Mouse (Mus musculus) erythroid progenitor cell, adult 5-6 weeks (primary cell): ENCODE measurements around the gene Cnst. TPM values are rescaled to one million over a fixed set of nuclear protein-coding genes. Genes with fewer than 3 reads are reported as not detected.
"Not testable (repeated sequence)": the region's sequence is repeated elsewhere in the genome, so short reads cannot be mapped to it uniquely, and the experiment has no call there.

Source experiments
- ATAC-seq: replicated peaks from 2 replicates; pipeline ENCODE4 v1.8.0; 2016; ENCODE audit warnings: moderate number of reproducible peaks, mild to moderate bottlenecking, moderate TSS enrichment, inconsistent platforms; ENCODE audit not compliant: poor library complexity, low FRiP score, severe bottlenecking
- total RNA-seq, 2 experiments: library from RNA; stranded (forward) in 1 of 2; stranded (reverse) in 1 of 2; fragments of 150-400 nt in 1 of 2; fragments of 186-747, 209-891 nt in 1 of 2; gene quantifications; 2 replicates each; pipeline versions ENCODE4 v1.2.3 to v1.2.4; 2015 to 2017; ENCODE audit warnings: low replicate concordance in 2 of 2

The Cnst gene
- total RNA-seq, 2 experiments from 2014 or later: 37.3 to 37.8 TPM

DNA sequence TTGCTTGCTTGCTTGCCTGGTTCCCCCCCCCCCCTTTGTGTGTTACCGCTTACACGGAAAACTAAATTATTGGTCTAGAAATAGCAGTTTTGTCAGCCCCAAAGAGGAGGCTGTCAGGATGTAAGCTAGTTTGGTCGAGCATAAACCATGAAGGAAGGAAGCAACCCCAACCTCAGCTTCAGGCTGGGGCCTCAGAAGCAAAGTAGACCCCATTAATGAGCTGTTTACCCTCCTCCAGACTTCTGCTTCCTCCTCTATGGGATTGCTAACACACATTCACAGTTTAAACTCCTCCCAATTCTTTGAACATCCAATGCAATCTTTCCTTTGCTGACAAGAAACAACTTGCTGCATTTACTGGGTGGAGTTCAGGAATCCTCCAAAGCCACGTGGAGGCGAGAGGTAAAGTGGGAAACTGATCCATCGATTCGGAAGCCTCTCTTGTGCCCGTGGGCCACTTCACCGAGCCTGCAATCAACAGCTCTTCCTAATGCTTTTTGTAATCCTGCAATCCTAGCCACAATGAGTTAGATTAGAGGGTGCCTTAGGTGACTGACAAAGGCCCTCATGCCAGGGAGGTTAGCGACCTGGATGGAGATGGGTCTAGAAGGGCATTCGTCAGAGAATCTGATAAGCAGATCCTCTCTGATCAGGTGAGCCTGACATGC lies 86.7 kb downstream of the Cnst start:
- ATAC-seq: no peak

DNA sequence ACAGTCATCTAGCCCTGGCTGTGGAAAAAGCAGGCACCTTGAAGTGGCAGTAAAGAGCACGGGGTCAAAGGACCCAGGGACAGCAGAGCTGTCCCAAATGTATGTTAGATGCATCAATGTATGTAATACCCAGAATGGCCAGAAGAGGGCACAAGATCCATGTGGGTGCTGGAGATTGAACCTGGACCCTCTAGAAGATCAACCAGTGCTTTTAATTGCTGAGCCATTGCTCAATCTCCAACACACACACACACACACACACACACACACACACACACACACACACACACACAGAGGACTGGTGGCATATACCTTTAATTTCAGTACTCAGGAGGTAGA lies 87.2 kb downstream of the Cnst start:
- ATAC-seq: peak; percentile 73

DNA sequence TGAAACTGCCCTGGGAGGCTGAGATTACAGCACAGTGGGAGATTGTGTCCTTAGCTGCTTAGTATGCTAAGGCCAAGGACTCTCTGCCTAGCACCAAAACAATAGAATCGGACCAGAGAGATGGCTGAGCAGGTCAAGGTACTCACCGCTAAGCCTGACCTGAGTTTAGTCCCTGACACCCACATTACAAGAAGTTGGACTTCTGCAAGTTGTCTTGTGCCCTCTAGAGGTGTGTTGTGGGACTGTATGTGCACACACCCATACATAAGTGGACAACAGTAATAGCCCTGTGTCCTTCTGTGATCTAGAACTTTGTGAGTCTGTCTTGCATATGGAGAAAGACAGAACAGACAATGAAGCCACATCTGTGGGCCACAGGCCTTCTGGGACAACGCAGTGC lies 88.0 kb downstream of the Cnst start:
- no peak for ATAC-seq

DNA sequence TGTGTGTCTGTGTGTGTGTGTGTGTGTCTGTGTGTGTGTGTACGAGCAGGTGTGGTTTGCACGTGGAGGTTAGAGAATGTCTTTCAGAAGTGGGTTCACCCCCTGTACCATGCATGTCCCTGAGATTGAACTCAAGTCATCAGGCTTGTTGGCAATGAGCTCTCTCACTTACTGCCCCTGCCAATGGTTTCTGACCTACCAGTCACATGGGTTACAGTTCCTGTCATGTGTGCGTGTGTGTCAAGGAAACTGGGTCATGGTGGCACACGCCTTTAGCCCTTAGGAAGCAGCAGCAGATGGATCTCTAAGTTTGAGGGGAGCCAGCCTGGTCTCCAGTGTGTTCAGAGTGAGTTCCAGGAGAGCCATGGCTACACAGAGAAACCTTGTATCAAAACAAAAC lies 96.6 kb downstream of the Cnst start:
- ATAC-seq: no peak

DNA sequence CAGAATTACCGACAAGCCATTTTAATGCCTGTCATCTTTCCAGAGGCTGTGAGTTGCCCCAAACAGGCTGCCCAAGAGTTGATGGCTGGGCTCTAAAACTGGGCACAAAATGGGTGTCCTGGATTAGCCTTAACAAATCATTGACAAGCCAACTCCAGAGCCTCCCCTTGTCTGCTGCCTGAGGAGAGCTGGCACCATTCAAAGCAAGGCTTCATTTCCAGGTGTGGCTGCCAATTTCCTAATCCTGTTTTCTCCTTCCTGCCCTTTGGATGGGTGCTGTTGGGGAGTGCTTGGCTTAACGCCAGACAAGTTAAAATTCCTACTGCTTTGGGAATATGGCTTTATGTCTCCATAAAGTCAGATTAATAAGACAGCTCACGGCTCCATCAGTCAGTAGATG lies 98.0 kb downstream of the Cnst start:
- no peak for ATAC-seq

DNA sequence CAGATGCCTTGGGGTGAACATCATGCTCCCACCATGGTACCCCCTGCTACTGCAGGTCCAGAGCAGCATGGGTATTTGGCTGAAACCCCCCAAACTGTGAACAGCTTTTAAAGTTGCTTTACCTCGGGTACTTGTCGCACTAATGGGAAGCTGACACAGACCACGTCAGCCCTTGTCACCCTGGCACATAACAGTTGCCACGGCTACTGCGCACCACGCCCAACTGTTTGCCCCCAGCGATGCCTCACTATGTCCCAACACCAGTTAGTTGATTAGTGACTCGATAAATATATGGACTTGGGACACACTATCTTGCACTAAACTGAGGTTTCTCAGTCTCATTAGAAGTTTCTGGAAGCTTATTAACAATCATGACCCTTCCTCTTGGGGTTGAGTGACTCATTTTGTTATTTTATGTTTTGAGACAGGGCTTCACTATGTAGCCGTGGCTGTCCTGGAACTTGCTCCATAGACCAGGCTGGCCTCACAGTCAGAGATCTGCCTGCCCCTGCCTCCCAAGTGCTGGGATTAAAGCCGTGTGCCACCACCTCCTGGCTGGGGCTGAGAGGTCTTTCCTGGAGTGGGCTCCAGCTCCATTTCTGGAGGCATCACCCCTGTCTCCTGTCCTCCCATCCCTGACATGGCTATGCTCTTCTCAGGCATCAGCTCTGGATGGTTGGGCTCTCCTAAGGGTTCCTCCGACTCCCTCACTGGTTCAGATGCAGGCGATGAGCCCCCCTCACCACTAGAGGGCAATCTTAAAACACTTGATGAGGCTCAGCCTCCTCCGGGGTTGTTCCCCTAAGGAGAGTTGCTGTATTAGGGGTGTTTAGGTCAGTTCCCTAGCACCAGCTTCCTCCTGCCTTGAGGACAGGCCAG lies 99.2 kb downstream of the Cnst start:
- ATAC-seq: peak; percentile 80

DNA sequence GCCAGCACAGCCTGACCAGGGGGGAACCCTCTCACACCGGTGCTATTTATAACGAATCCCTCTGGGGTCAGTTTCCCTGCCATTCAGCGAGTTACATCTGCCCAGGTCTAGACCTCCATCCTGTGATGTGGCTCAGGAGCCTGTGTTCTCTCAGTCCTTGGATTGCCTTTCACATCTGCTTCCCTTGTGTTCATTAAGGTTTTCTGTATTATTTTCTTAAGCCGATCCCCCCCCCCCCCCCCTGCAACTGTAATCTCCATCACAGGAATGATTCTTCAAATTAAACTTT lies 99.8 kb downstream of the Cnst start:
- ATAC-seq: no peak

DNA sequence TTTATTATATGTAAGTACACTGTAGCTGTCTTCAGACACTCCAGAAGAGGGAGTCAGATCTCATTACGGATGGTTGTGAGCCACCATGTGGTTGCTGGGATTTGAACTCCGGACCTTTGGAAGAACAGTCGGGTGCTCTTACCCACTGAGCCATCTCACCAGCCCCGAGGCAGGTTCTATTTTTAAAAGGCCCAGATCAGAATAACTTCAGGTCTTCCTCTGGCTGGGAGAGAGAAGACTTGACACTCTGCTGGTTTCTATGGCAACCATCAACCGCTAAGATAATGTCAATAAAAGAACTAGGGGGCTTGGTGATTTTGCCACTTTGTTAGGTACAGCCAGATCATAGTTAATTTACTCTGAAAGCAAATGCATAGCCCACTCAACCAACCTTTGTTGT lies 102.5 kb downstream of the Cnst start:
- ATAC-seq: not testable (repeated sequence)

DNA sequence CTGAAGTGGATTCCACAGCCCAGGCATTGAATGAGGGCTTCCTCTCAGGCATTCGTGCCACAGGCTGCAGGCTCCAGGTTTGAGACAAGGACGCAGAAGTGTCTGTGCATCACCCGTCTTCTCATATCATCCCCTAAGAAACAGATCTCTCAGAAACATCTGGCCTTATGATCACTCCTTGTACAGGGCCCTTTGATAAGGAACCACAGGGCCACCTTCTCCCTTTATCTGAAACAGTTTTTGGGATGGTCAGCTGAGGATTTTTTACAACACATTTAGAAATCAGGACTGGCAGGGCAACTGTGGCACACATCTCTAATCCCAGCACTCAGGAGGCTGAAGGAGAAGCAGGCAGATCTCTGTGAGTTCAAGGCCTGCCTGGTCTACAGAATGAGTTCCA lies 103.2 kb downstream of the Cnst start:
- no peak for ATAC-seq

DNA sequence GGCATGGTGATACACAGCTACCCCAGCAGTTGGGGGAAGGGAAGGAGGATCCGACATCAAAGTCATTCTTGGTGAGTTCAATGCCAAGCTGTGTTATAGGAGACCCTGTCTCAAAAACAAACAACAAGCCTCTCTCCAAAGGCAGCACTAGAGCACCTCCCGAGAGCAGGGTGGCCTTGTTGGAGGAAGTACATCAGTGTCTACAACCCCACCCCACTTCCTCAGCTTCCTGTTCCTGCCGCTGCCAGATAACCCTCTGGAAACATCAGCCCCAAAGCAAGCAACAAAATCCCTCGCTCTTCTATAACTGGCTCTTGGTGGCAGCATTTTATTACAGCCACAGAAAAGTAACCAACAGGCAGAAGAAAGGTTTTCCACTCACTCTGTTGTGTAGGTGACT lies 104.1 kb downstream of the Cnst start:
- ATAC-seq: no peak

DNA sequence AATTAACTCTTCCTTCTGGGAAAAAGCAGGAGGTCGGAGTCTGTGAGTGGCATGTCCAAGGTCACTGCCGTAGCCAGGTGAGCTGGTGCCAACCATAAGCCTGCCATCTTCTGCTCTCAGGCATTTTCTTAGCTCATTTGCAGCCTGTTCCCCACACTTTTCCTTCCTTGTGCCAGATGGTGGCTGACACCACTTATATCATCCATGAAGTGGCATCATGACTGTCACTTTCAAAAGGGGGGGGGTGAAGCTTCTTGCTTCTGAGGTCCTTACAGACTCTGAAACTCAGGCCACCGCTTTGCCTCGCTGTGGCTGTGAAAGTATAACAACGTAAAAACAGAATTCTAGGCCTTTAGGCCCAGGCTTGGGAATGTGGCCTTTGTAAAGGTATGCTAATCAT lies 105.1 kb downstream of the Cnst start:
- ATAC-seq: no peak

DNA sequence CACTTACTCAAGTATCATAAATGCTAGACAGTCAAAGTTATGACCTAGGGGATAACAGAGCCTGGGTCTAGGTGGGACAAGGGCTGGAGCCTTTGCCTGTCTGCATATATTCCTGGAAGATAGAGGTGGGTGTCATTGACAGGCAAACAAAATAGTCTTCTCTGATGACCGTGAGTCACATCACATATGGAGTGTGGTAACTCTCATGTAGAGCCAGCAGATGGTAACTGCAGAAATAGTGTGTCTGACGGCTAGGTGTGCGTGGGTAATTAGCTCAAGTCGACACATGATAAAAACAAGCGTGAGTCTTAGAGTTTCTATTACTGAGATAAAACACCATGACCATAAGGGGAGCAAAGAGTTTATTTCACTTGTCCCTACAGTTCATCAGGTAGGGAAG lies 116.9 kb downstream of the Cnst start:
- ATAC-seq: no peak

DNA sequence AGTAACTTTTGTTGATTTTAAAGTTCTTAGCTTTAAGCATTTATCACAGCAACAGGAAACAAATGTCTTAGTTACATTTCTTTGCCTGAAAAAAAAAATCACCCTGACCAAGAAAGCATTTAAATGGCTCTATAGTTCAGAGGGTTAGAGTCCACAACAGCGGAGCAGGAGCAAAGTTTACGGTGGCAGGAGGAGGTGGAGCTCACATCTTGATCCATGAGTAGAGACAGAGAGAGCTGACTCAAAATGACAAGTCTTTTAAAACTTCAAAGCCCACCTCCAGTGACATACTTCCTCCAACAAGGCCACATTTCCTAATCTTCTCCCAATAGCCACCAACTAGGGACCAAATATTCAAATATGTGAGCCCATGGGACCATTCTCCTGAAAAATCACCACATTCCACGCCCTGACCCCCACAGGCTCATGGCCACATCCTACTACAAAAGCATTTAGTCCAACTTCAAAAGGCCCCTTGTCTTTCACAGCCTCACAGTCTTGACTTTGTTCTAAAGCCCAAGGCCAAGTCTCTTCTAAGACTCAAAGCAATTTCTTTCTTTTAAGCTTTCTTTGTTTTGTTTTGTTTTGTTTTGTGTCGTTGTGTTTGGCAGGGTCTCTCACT lies 118.2 kb downstream of the Cnst start:
- no peak for ATAC-seq

DNA sequence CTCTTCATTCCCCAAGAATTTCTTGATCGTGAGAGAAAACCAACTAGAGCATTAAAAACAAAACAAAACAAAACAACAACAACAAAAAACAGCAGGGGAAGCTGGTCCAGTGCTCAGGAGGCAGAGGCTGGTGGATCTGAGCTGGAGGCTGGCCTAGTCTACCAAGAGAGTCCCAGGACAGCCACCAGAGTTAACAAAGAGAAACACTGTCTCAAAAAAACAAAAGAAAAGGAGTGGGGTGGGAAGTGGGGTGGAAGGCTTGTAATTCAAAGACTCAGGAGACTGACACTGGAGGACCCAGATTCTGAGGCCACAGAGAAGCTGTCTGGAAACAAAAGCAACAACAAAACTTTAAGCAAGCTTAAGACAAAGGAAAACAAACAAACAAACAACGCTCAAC lies 120.8 kb downstream of the Cnst start:
- ATAC-seq: no peak

DNA sequence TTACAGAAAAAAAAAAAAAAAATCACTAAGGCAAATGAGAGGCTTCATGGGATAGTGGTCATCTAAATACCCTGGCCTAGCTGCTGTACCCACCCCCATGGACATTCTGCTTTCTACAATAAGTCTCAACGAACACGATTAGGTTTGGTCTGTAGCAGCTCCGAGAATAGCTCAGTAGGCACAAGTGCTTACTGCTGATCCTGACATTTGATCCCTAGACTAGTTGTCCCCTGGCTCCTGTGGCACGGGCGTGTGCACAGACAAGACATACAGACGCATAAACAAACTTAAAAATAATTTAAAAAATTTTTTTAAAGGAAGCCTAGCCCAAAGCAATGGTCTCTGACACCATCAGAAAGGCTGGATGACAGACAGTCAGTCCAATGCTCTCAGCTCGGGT lies 121.3 kb downstream of the Cnst start:
- ATAC-seq: no peak

DNA sequence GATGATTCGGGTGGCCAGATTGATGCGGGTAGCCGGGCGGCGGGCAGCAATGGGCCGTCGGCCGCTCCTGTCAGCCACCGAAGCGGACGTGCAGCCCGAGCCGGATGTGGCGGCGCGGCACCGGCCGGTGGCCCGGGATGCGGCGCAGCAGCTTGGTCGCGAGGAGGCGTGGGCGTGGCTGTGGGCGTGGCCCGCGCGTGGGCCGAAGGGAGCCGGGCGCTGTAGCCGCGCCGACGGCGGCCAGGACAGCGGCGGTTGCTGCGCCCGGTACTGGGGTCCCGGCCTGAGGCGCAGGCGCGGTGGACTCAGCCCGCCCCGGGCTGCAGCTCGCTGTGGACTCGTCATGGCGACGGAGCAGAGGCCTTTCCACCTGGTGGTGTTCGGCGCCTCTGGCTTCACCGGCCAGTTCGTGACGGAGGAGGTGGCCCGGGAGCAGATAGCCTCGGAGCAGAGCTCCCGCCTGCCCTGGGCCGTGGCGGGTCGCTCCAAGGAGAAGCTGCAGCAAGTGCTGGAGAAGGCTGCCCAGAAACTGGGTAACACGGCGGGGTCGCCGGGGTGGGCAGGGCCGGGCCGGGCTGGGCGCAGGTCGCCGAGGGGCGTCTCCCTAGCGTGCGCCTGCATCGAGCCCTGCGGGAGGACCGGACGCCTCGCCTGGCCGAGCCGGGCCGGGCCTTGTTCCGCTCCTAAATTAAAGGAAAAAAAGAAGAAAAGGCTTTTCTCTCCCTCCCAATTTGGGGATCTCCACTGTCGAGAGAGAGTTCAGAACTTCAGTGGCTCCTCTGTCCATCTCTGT lies 122.0 kb downstream of the Cnst start, which contains the start of gene Sccpdh:
TSS of gene Sccpdh (plus strand) at position 198 of the 793 bp plus-strand sequence.
- no peak for ATAC-seq

DNA sequence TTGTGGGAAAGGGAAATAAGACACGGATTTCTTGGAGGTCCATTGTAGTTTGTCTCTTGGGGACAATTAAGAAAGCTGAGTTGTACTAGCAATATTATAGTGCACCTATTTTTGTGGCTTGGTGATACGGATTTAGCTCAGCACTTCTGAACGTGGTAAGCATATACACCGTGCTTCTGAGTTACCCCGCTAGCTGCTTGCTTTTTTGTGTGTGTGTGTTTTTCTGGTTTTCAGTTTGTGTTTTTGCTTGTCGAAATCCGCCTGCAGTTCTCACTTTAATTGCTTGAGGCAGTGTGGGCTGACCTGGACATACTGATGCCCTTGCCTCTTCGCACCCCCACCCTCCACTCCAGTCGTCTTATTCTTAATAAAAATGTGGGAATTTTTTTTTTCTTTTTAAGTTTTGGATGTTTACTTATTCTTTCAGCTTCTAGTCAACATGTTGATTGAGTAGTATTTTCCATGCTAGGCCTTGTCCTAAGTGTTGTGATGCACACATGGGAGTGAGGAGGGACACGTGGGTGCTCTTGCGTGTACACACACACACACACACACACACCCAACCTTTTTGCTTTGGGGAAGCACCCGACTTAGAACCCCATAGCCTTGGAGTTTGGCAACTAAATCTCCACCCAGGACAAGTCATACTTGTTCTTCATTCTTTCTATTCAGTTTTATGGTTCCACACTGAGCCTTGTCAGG lies 122.8 kb downstream of the Cnst start:
- ATAC-seq: no peak

DNA sequence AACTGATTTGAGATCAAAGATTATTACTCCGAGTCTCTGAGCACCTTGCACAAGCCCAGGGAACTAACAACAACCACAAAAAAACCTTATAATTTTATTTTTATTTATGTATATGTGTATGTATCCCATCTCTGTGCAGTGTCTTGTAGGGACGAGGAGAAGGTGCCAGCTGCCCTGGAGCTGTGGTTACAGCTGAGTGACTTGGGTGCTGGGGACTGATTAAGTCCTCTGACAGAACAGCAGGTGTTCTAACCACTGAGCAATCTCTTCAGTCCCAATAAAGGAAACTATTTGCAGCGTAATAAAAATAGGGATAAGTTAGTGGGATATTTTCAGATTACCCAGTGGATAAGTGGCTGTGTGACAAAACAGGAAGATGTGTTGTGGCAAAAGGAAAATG lies 128.2 kb downstream of the Cnst start:
- ATAC-seq: no peak

DNA sequence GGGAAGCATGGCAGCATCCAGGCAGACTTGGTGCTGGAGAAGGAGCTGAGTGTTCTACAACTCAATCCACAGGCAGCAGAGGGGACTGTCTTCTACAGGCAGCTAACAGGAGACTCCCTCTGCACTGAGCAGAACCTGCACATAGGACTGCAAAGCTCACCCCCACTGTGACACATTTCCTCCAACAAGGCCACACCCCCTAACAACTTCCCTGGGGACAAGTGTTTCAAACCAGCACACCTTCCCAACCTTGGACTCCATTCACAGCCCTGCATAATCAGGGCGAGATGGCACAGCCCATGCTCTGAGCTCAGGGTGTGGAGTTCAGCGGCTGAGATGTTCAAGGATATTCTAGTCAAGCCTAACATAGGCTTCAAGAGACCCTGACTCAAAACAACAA lies 130.9 kb downstream of the Cnst start:
- no peak for ATAC-seq
